Mouse (Mus musculus) embryonic facial prominence, embryonic 12.5 days (tissue): ENCODE results near the gene Tti1. TPM values are rescaled to one million over a fixed set of nuclear protein-coding genes. Genes with fewer than 3 reads are reported as not detected.

Source experiments
- polyA plus RNA-seq: library from polyadenylated mRNA; unstranded; fragments of >200 nt; fragmentation: Nextera tagmentation; extraction: Ambion mirVana; gene quantifications from 2 replicates; pipeline ENCODE4 v1.2.1, GENCODE M21; 2016

Tti1 gene
- polyA plus RNA-seq, 1 experiment from 2014 or later, result 30.8 TPM

Other genes starting within 250 kb of the Tti1 start
- gene Vstm2l, start 113.8 kb downstream of the Tti1 start, polyA plus RNA-seq, result 1.3 and 1.7 TPM in 2 replicates
- 52.8 and 53.8 TPM in 2 replicates for gene Rprd1b, start 64 bp upstream of the Tti1 start, polyA plus RNA-seq
- 7.7 and 9.0 TPM in 2 replicates for gene Tgm2, start 118.0 kb upstream of the Tti1 start, polyA plus RNA-seq
- gene D630003M21Rik, start 200.8 kb upstream of the Tti1 start, polyA plus RNA-seq, result 5.9 and 6.2 TPM in 2 replicates
- not detected in 2 replicates for gene Bpi, start 229.7 kb upstream of the Tti1 start, polyA plus RNA-seq